Mouse (Mus musculus): Measurements from ENCODE around the gene Tex19.1. TPM values are rescaled to one million over a fixed set of nuclear protein-coding genes. Genes with fewer than 3 reads are reported as not detected.

The Tex19.1 gene
- polyA plus RNA-seq, 1 experiment from 2014 or later, result not detected

DNA sequence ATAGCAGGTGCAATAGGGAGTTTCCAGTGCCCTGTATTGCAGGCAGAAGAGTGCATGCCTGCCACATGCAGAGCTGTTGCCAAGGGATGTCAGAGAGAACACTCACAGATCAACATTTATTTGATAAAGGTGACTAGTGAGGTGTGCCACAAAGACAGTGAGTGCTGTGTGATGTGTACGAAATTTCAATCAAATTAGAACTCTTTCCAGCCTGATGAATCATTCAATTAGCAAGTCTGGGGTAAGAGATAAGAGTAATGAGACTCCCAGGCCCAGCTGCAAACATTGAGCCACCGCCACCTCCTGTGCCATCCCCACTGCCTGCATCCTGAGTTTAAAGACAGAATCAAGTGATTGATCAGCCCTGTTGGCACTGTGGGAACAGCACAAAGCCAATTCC is 46.8 kb downstream of the Tex19.1 start:
- ATAC-seq (replicated peaks; ENCODE audit: insufficient number of reproducible peaks, insufficient read depth, low FRiP score, low read depth), result no peak
- 69% methylated on average over 2 of the region's 2 CpGs for WGBS
- H3K4me3 ChIP-seq, result no peak overlapping the region
- H3K27me3 ChIP-seq, result no peaks in the 10 kb centered on the region
- no peak overlapping the region for H3K4me2 ChIP-seq
- no peaks in the 10 kb centered on the region for H3K36me3 ChIP-seq
- no peak overlapping the region for H3K9ac ChIP-seq
- no peaks in the 10 kb centered on the region for H3K4me1 ChIP-seq (replicated peaks)
- H3K9me3 ChIP-seq (replicated peaks), result no peaks in the 10 kb centered on the region
- H3K27ac ChIP-seq, result no peak overlapping the region

DNA sequence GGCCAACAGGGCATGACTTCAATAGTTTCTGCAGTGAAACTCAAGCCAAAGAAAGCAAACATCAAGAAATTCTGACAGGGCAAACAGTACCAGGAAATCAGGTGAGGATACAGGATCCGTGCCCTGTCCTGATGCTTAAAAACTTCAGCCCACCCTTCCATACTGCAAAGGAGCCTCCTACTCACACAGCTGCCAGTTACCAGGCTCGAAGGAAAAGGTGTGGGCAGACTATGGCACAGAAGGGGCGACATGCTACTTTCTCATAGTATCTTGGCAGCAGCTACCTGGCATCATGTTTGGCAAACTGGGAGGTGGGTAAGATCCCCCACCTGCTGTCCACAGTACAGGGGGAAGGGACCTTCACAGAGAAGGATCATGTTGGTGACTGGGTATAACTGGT is 47.5 kb downstream of the Tex19.1 start:
- no peaks in the 10 kb centered on the region for H3K4me1 ChIP-seq (replicated peaks)
- no peak overlapping the region for H3K4me3 ChIP-seq
- no peak overlapping the region for H3K27ac ChIP-seq
- H3K36me3 ChIP-seq, result no peaks in the 10 kb centered on the region
- no peak overlapping the region for H3K9ac ChIP-seq
- 72% methylated on average over 3 of the region's 3 CpGs for WGBS
- no peaks in the 10 kb centered on the region for H3K27me3 ChIP-seq
- no peaks in the 10 kb centered on the region for H3K9me3 ChIP-seq (replicated peaks)
- no peak overlapping the region for H3K4me2 ChIP-seq
- ATAC-seq (replicated peaks; ENCODE audit: insufficient number of reproducible peaks, insufficient read depth, low FRiP score, low read depth), result no peak

Other genes starting within 250 kb of the Tex19.1 start
- gene Ccdc57, start 213.3 kb upstream of the Tex19.1 start, polyA plus RNA-seq (2015; fragmentation: Nextera tagmentation; extraction: Ambion mirVana), result 3.5 and 4.5 TPM in 2 replicates
- gene Slc16a3, start 197.7 kb upstream of the Tex19.1 start, polyA plus RNA-seq (2015; fragmentation: Nextera tagmentation; extraction: Ambion mirVana), result 158 and 159 TPM in 2 replicates
- gene Csnk1d, start 154.8 kb upstream of the Tex19.1 start, polyA plus RNA-seq (2015; fragmentation: Nextera tagmentation; extraction: Ambion mirVana), result 59.5 and 79.0 TPM in 2 replicates
- gene Cd7, start 106.7 kb upstream of the Tex19.1 start, polyA plus RNA-seq (2015; fragmentation: Nextera tagmentation; extraction: Ambion mirVana), result 0.74 and 3.4 TPM in 2 replicates
- gene Sectm1b, start 82.6 kb upstream of the Tex19.1 start, polyA plus RNA-seq (2015; fragmentation: Nextera tagmentation; extraction: Ambion mirVana), result not detected in 2 replicates
- gene Sectm1a, start 64.9 kb upstream of the Tex19.1 start, polyA plus RNA-seq (2015; fragmentation: Nextera tagmentation; extraction: Ambion mirVana), result 0.30 TPM in 1 of 2 replicates, not detected in the other
- gene Tex19.2, start 27.5 kb upstream of the Tex19.1 start, polyA plus RNA-seq (2015; fragmentation: Nextera tagmentation; extraction: Ambion mirVana), result not detected in 2 replicates
- not detected in 2 replicates for gene Uts2r, start 14.1 kb downstream of the Tex19.1 start, polyA plus RNA-seq (2015; fragmentation: Nextera tagmentation; extraction: Ambion mirVana)
- gene Hexdc, start 58.3 kb downstream of the Tex19.1 start, polyA plus RNA-seq (2015; fragmentation: Nextera tagmentation; extraction: Ambion mirVana), result 7.3 and 9.2 TPM in 2 replicates
- 26.4 and 29.8 TPM in 2 replicates for gene Ogfod3, start 58.6 kb downstream of the Tex19.1 start, polyA plus RNA-seq (2015; fragmentation: Nextera tagmentation; extraction: Ambion mirVana)
- gene Cybc1, start 83.2 kb downstream of the Tex19.1 start, polyA plus RNA-seq (2015; fragmentation: Nextera tagmentation; extraction: Ambion mirVana), result 19.1 and 29.7 TPM in 2 replicates
- 52.4 and 65.6 TPM in 2 replicates for gene Narf, start 91.1 kb downstream of the Tex19.1 start, polyA plus RNA-seq (2015; fragmentation: Nextera tagmentation; extraction: Ambion mirVana)
- gene Foxk2, start 113.8 kb downstream of the Tex19.1 start, polyA plus RNA-seq (2015; fragmentation: Nextera tagmentation; extraction: Ambion mirVana), result 5.7 and 8.2 TPM in 2 replicates
- gene Wdr45b, start 208.3 kb downstream of the Tex19.1 start, polyA plus RNA-seq (2015; fragmentation: Nextera tagmentation; extraction: Ambion mirVana), result 62.9 and 73.6 TPM in 2 replicates
- 6.2 and 7.0 TPM in 2 replicates for gene Rab40b, start 242.1 kb downstream of the Tex19.1 start, polyA plus RNA-seq (2015; fragmentation: Nextera tagmentation; extraction: Ambion mirVana)